Mouse (Mus musculus) liver, adult 2 months (tissue): ENCODE results near the gene Phox2a.

Experiments used
- CTCF ChIP-seq: fragments of 200-500 bp; IDR thresholded peaks from 2 replicates; pipeline ENCODE4 v1.5.1; 2011; ENCODE audit warnings: low read depth, low read length, control low read depth
- POLR2A ChIP-seq: fragments of 200-500 bp; IDR thresholded peaks from 2 replicates; pipeline ENCODE4 v1.6.1; 2011; ENCODE audit warnings: low read length, control low read depth; ENCODE audit not compliant: insufficient read depth; ENCODE audit errors: extremely low read depth

GRCm38 (mm10) chr7:101853816-101854215 lies 35.7 kb downstream of the Phox2a start:
- TF ChIP-seq CTCF = no peak
- TF ChIP-seq POLR2A = no peak
